Mouse (Mus musculus) kidney, adult 2 months (tissue): ENCODE measurements around the gene U90926.

ENCODE experiments used
- CTCF ChIP-seq: fragments of 200-500 bp; conservative IDR thresholded peaks from 2 replicates; pipeline ENCODE4 v1.5.1; 2011; ENCODE audit warnings: low read depth, mild to moderate bottlenecking, control low read depth, low read length, moderate library complexity, mixed read lengths; ENCODE audit not compliant: insufficient read depth, insufficient read length
- POLR2A ChIP-seq: fragments of 200-500 bp; IDR thresholded peaks from one replicate; pipeline ENCODE4 v1.6.1; 2011; ENCODE audit warnings: low read depth, low read length, control low read depth

DNA sequence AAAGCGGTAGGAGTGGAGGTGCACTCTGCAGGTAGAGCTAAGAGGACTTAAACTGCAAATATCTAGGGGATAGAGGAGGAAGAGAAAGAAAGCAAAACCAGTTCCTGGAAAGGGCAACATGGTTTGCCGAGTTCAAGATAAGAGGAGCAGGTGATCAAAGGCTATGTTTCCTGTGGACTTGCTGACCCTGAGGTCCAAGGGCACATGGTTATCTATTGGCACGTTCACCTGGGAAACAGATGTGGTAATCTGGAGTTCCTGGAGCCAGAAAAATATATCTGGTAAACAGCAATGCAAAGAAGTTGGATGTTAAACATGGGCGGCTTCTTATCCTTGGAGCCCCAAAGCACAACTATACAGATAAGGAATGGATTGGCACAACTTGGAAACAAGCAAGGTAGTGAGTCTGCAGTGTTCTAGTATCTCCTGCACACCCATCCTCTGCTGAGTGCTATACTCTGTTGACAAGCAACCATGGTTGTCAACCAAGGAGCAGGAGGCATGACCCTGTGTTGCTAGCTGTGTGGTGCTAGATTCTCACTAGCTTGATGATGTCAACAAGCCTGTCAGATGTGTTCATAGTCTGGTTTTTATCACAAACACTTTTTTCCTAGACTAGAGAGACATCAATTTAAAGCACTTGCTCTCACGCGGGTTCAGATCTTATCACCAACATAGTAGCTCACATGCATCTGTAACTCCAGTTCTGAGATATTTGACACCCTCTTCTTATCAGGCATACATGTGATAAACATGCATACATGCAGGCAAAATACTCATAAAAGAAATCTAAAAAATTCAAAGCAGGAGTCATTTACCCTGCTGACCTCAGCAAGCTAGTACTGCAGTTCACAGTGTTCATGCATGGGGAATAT, 10.8 kb downstream of the U90926 start:
- TF ChIP-seq POLR2A = no peak
- TF ChIP-seq CTCF = no peak
